Mouse (Mus musculus) central nervous system, embryonic 18 days (tissue): ENCODE measurements around the gene Poc1b. TPM values are rescaled to one million over a fixed set of nuclear protein-coding genes. Genes with fewer than 3 reads are reported as not detected.

Source experiments
- polyA plus RNA-seq: library from polyadenylated mRNA; depleted of rRNA; stranded (reverse); fragments of >200 nt; gene quantifications from 2 replicates; pipeline ENCODE4 v1.2.3, GENCODE M21; 2012; rRNA removed

Poc1b gene
- 21.4 and 23.1 TPM in 2 replicates for polyA plus RNA-seq

DNA sequence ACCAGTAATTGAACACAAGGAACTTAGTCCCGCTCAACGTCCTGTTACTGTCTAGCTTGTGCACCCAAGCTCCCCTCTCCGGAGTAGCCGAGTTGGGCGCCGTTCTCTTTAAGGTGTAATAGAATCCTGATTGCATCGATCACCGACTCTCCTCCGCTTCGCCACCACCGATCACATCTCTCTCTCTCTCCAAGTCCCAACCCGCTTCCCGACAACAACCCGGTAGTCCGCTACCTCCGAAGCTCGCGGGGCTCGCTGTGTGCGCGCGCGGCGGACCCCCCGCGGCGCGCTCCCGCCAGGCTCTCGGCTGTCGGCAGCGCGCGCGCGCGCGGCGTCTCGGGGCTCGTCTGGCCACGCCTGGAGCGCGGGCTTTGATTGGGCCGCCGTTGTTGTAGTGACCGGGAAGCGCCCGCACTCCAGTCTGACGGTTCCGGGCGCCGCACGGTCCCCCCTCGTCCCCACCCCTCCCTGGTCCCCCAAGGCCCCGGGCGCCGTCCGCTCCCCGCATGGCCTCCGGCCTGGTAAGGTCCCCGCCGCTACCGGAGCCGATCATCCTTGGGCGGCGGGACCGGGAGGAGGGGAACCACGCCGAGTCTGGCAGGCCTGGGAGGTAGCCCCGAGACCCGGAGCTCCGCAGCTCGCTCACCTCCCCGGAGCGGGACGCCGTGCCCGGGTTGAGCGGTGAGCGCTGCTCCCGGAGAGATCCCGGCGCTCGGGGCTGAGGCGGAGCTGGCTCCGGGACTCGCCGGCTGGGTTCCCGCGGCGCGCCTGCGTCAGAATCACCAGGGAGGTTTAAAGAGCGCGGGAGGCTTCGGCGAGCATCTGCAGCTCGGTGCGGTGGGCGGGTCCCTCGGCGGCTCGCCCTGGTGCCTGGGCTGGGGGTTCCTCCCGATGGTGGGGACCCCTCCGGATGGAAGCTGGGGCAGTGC, at the start of gene Poc1b:
TSS of gene Poc1b (plus strand) at position 334 of the 929 bp plus-strand sequence.

DNA sequence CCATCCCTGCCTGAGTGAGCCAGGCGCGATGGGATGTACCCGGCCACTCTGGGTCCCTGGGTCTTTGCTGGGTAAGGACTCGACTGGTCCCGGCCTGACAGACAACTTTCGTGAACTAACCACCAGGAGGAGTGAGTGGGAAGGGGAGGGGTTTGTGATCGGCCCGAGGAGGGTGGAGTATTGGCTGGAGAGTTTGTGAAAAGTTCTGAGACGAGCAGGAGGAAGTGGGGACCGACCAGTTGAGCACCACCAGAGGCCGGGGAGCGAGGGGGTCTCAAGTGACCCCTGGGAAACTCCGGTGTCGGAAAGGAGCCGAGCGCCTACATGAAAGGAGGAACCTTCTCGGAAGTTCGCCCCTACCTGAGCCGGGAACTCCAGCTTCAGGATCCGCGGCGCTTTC, 1.1 kb downstream of the Poc1b start, which contains the start of gene Galnt4:
TSS of gene Galnt4 (plus strand) at position 196 of the 400 bp plus-strand sequence.

DNA sequence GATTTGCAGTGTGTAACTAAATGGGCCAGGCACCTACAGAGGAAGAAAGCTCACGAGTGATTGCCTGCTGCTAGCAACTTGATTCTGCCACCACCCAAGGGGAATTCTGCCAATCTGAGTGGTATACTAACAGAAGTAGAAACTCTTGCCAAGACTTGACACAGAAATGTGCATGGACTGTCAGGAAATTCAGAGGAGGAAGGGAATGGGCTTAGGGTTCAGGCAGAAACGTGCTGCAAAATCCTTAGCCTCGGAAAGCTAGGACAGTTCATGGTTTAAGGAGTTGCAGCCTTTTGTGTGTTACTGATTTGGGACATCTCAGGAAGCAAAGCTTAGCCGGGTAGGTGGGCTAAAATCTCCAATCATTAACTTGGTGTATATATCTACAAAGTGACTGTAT, 19.4 kb downstream of the Poc1b start, which contains the start of gene Phxr2:
TSS of gene Phxr2 (minus strand) at position 101 of the 400 bp plus-strand sequence.

Other genes with a start within 250 kb of the Poc1b start
- gene Atp2b1, start 192.6 kb upstream of the Poc1b start, polyA plus RNA-seq = 105 and 114 TPM in 2 replicates
- 0.74 and 1.1 TPM in 2 replicates for gene Galnt4, start 1.1 kb downstream of the Poc1b start, polyA plus RNA-seq
- gene Phxr2, start 19.3 kb downstream of the Poc1b start, polyA plus RNA-seq = not detected in 2 replicates
- gene Dusp6, start 156.2 kb downstream of the Poc1b start, polyA plus RNA-seq = 31.2 and 37.4 TPM in 2 replicates